Mouse (Mus musculus) bone marrow macrophage, adult 2 months (primary cell): Measurements from ENCODE around the gene Cmip.

ENCODE experiments used
- CTCF ChIP-seq: IDR thresholded peaks from 2 replicates; pipeline ENCODE4 v1.5.1; 2012; ENCODE audit warnings: low read depth, mild to moderate bottlenecking, low read length, moderate library complexity
- POLR2A ChIP-seq: IDR thresholded peaks from 2 replicates; pipeline ENCODE4 v1.6.1; 2012; ENCODE audit warnings: mild to moderate bottlenecking, low read depth, low read length, borderline replicate concordance

- no peak for TF ChIP-seq CTCF
- no peak for TF ChIP-seq POLR2A
These were observed 41.2 kb downstream of the Cmip start for GRCm38 (mm10) chr8:117297913-117298518.
